Mouse (Mus musculus) retina, adult 2 months (tissue): ENCODE measurements at regions not wholly inside any gene's neighbourhood (a gene's known extent, or its start where the extent isn't known, plus 50 kb on each side); places are given as distances from the start of the nearest gene placed in this dataset.
"Not testable (repeated sequence)": the region's sequence is repeated elsewhere in the genome, so short reads cannot be mapped to it uniquely, and the experiment has no call there.

ENCODE experiments used
- DNase-seq: peaks from one replicate; pipeline ENCODE4 v3.0.0-alpha.2; 2012; ENCODE audit warnings: low read depth, low spot score

DNA sequence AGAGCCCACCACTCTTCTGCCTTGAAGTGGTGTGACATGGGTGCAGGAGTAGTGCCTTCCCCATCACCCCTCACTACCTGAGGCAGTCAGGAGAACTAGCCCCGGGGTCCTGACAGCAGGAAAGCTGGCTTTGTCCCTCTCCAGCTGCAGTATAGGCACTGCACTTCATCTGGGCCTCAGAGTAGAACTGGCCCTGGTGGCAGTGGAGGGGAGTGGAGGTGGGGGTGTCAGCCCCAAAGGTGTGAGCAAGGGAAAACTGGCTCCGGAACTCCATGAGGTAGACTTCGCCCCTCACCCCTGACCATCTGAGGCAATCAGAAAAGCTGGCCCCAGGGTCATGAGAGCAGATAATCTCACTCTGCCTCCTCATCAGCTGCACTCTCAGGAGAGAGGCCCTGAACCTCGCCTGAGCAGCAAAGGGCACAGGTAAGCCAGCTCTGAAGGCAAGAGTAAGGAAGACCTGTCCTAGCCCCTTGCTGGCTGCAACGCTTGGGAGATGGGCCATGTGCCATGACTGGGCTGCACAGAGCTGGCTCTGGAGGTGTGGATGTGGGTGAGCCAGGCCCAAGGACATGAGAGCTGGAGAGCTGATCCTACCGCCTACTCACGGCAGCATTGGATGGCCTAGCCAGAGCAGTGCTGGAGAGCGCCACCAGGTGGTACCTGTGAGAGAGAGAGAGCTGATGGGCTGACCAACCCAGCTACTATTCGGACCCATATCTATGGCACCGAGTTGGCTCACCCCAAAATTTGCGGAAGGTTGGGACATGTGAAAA lies 377.0 kb upstream of the B3galt2 start:
- DNase-seq: no peak

DNA sequence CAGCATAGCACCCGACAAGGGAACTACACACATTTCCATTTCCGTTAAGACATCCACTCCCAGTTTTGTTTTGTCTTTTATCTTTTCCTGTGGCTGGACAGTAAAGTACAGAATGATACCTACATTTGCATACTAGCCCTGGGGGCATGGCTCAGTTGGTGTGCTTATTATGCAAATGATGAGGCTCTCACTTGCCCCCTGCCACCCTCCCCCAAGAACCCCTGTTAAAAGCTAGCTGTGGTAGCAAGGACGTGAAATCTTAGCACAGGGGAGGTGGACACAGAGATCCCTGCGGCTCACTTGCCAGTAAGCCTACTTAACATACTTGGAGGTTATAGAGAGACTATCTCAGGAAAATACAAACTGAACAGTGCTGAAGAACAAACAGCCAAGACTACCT lies 375.2 kb upstream of the B3galt2 start:
- no peak for DNase-seq

DNA sequence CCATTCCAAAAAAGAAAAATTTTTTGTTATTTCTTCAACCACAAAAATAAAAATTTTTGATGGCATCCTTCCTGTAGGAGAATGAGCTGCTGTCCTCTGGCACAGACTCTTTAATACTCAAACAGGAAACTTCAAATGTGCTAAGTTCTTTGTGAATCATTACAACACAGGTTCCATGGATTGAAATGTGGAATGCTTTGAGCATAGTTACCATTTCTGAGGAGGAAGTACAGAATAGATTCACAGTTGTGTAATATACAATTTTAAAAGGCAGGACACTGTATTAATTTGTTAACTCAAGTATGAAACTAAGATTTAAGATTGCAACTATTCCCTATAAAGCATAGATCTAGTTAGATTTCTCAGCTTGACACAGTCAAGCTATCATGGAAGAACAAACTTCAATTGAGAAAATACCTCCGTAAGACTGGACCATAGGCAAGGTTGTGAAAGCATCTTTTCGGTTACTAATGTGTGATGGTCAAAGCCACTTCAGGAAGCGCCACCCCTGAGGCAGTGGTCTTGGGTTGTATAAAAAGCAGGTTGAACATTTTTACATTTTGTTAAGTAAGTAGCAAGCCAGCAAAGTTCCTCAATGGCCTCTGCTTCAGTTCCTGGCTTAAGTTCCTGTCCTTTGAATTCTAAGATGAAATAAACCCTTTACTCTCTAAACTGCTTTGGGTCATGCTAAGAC lies 354.0 kb upstream of the B3galt2 start:
- DNase-seq: no peak

DNA sequence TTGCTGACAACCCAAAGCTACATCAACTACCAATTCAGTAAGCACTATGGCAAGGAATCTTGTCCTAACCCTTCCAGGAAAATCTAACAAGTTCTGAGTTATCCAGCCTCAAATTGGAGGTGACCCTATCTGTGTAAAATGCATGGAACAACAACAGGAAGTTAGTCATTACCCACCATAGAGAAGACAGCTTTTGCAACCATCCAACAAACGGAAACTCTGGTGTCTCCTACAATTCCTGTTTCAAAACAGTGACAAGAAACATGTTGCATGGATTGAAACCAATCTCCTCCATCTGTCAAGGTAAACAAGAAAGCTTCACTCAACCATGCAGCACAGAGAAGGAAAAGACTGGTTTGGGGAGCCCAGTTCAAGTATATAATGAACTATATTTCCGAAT lies 353.0 kb upstream of the B3galt2 start:
- no peak for DNase-seq

DNA sequence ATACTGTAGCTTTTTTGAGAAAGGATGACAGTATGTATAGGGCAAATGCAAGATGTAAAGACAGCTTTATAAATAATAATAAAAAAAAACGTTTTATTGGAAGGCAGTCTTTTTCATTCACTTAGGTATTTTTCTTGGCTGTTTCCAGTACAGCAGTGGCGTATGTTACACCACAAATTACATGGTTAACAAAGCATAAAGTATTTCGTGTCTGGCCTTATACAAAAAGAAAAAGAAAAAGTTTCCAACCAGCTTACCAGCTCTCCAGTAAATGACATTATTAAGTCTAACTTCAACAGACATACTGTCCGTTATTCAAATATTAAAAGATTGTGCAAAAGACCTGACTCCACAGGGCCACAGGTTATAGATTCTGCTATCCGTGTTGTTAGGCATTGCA lies 343.9 kb upstream of the B3galt2 start:
- no peak for DNase-seq

DNA sequence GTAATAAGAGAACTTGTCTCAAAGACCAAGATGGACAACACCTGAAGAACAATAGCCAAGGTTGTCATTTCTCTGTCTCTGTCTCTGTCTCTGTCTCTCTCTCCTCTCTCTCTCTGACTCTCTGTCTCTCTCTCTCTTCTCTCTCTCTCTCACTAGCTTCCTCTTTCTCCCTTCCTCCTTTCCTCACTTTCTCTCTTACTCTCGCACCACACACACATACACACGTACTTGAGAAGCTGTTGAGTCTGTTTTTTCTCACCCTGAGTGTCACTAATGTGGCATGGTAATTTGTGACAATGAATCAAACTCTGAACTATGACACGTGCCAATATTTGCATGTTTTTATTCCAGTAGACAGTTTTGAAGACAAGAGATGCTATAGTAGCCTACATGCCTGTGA lies 333.1 kb upstream of the B3galt2 start:
- DNase-seq: no peak

DNA sequence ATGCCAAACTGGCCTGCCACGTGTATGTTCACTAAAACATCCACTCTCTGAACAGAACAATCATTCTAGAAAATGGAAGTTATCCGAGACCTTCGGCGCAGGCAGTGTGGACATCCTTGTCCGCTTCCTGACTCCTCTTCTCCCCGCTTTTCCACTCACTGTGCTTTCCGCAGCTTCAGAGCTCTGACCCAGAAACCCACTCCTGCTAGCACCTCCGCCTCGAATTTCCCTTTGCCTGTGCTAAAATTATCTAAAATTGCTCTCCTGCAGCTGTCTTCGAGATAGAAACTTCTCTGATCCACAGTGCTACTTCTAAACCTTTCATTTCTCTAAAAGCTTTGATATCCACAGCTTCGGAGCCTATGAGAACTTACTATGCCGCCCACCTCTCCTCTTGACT lies 322.1 kb upstream of the B3galt2 start:
- DNase-seq: no peak

DNA sequence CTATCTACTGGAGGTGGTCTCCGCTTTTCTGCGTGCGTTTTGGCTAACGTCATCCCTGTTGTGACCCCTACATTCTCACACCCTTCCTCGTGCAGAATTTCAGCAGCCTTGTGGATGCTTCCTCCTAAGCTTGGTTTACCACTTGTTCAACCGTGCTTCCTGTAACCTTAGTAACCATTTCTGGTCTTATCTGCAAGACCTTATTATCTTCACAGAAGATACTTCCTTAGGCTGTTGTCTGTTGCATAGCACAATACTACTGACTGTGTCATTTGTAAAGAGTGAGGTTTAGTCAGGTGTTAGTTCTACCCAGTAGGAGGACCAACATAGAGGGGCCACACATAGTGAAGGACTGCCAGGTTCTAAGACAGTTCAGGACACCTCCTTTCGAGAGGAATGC lies 320.9 kb upstream of the B3galt2 start:
- no peak for DNase-seq

DNA sequence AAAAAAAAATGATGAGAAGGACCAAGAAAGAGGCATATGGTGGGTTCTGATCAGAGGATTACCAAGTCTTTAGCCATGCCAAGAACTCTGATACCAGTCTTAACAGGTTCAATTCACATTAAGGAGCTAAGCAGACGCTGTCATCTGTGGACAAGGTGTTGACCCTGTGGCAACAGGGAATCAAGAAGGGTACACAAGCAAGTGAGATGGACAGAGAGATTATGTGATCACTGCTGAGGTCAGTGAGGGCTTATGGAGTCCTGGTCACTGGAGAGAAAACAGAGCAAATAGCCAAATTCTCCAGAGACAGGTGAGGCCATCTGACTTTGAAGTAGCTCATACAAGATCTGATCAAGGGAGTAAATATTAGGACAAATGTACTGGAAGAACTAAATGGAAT lies 289.1 kb upstream of the B3galt2 start:
- no peak for DNase-seq

DNA sequence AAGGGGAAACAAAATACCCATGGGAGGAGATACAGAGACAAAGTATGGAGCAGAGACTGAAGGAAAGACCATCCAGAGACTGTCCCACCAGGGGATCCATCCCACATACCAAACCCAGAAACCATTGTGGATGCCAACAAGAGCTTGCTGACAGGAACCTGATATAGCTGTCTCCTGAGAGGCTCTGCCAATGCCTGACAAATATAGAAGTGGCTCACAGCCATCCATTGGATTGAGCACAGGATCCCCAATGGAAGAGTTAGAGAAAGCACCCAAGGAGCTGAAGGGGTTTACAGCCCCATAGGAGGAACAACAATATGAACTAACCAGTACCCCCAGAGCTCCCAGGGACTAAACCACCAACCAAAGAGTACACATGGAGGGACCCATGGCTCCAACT lies 280.2 kb upstream of the B3galt2 start:
- not testable (repeated sequence) for DNase-seq

DNA sequence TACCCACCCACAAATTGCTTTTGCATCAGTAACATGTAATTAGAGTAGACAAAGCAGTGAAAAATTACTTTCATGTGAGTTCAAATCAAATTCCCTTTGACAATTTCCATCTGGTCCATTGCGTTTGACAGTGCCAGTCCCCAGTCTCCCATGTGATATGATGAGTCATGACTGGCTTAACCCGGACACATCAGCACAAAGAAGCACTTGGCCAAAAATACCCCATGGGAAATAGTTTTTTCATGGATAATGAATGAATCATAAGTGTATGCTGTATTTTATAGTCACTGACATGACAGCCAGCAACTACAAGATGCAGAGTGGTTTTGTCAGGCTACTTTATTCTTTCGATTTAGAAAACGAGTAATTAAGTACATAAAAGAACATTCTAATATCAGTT lies 248.6 kb upstream of the B3galt2 start:
- DNase-seq: peak; percentile 9
